Mouse (Mus musculus) hindbrain, embryonic 15.5 days (tissue): Measurements from ENCODE around the gene A430005L14Rik. TPM values are rescaled to one million over a fixed set of nuclear protein-coding genes. Genes with fewer than 3 reads are reported as not detected.

Source experiments
- ATAC-seq: fragments of 200-750 bp; cut with Nextera tagmentation; 2 replicates; pipeline ENCODE4 v1.8.0; 2017; ENCODE audit warnings: low read depth, moderate number of reproducible peaks, moderate TSS enrichment; ENCODE audit not compliant: low FRiP score
- H3K27ac ChIP-seq: fragments of 300-500 bp; sonication (generic); replicated peaks from 2 replicates; pipeline ENCODE4 v1.5.1; 2015; ENCODE audit warnings: mild to moderate bottlenecking, inconsistent platforms
- H3K27me3 ChIP-seq: fragments of 300-500 bp; sonication (generic); 2 replicates; pipeline ENCODE4 v1.6.1; 2015; ENCODE audit warnings: control low read depth, inconsistent platforms
- H3K36me3 ChIP-seq: fragments of 300-500 bp; sonication (generic); 2 replicates; pipeline ENCODE4 v1.6.1; 2015; ENCODE audit warnings: control low read depth, inconsistent platforms
- H3K4me1 ChIP-seq: fragments of 300-500 bp; sonication (generic); replicated peaks from 2 replicates; pipeline ENCODE4 v1.6.1; 2015; ENCODE audit warnings: control low read depth, inconsistent platforms
- H3K4me2 ChIP-seq: fragments of 300-500 bp; sonication (generic); 2 replicates; pipeline ENCODE4 v1.6.1; 2015; ENCODE audit warnings: moderate library complexity, mild to moderate bottlenecking, inconsistent platforms
- H3K4me3 ChIP-seq: fragments of 300-500 bp; sonication (generic); 2 replicates; pipeline ENCODE4 v1.5.1; 2015; ENCODE audit warnings: mild to moderate bottlenecking, inconsistent platforms
- H3K9ac ChIP-seq: fragments of 300-500 bp; sonication (generic); 2 replicates; pipeline ENCODE4 v1.6.1; 2015; ENCODE audit warnings: inconsistent platforms
- H3K9me3 ChIP-seq: fragments of 300-500 bp; sonication (generic); 2 replicates; pipeline ENCODE4 v1.6.1; 2016; ENCODE audit warnings: control low read depth, inconsistent platforms
- WGBS: fragments of 180-500 bp; shearing (Covaris S2); methylation state at CpG from one replicate; pipeline ENCODE4 v1.1.7; 2015; 5-methylcytosine and 5-hydroxymethylcytosine counted together
- polyA plus RNA-seq: library from polyadenylated mRNA; unstranded; fragments of >200 nt; fragmentation: Nextera tagmentation; extraction: Ambion mirVana; gene quantifications from 2 replicates; pipeline ENCODE4 v1.2.1, GENCODE M21; 2015

Gene A430005L14Rik
- polyA plus RNA-seq, 1 experiment from 2014 or later: 51.7 TPM

GRCm38 (mm10) chr4:153945741-153946140 lies 11.3 kb upstream of the A430005L14Rik start:
- ATAC-seq: no peak

DNA sequence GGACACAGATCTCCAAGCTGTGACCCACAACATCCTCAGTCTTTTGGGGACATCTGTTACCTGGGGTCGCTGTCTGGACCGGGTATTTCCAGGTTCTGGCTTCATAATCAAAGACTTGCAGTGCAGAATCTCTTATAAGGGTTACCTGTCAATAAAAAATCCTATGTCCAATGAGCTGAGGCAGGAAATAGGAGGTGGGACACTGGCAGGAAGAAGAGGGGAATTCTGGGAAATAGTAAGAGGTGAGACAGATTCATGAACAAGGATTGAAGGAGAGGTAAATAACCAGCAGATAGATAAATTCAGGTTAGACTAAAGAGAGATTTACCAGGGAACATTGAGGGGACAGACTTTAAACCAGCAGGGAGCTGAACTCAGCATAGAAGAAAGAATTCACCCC lies 6.7 kb upstream of the A430005L14Rik start:
- Histone ChIP-seq H3K4me1 (0 out of 2 replicates have a peak, but pooled peaks cover 7% of the 10 kb centered on the region), H3K36me3 (no peaks in the 10 kb centered on the region), H3K9ac (no peak overlapping the region), H3K4me2 (0 out of 2 replicates have a peak overlapping the region, but pooled peaks have one; percentile 4), H3K4me3 (no peak overlapping the region), H3K9me3 (no peaks in the 10 kb centered on the region), H3K27ac (no peak overlapping the region), H3K27me3 (peaks cover 2% of the 10 kb centered on the region; the same call in 1 of the 2 replicates)
- ATAC-seq: no peak
- WGBS: 86% methylated on average over 2 of the region's 2 CpGs

More at GRCm38 (mm10) chr4:153945741-153946140, 11.3 kb upstream of the A430005L14Rik start:
- Histone ChIP-seq H3K27ac (no peak overlapping the region), H3K4me1 (peaks cover 8% of the 10 kb centered on the region), H3K36me3 (no peaks in the 10 kb centered on the region), H3K27me3 (peaks cover 2% of the 10 kb centered on the region; the same call in 1 of the 2 replicates), H3K9ac (no peak overlapping the region), H3K9me3 (no peaks in the 10 kb centered on the region), H3K4me2 (no peak overlapping the region), H3K4me3 (no peak overlapping the region)
- 80% methylated on average over 6 of the region's 6 CpGs for WGBS

DNA sequence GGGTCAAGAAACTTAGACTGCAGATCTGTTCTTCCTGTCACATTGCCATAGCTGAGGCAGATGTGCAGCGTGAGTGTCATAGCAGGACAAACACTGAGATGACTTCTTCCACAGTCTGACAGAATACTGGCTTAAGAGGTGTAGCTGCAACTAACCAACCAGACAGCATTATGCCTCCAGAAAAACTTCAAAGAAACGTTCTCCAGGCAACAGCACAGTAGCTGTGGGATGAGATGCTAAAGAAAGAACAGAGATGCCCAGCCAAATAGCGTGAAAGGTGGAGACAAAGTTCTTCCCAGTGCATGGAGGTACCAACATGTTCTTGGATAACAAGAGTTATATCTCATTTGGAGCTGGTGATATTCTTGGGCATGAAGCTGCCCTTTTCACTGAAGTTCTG lies 5.9 kb upstream of the A430005L14Rik start:
- H3K9me3 ChIP-seq: no peaks in the 10 kb centered on the region
- H3K36me3 ChIP-seq: no peaks in the 10 kb centered on the region
- no peak overlapping the region for H3K27ac ChIP-seq
- WGBS: 63% methylated on average over 3 of the region's 3 CpGs
- 0 out of 2 replicates have a peak overlapping the region, but pooled peaks have one; percentile 4 for H3K4me2 ChIP-seq
- H3K9ac ChIP-seq: no peak overlapping the region
- H3K27me3 ChIP-seq: peaks cover 2% of the 10 kb centered on the region; the same call in 1 of the 2 replicates
- no peak overlapping the region for H3K4me3 ChIP-seq
- peaks cover 13% of the 10 kb centered on the region for H3K4me1 ChIP-seq
- no peak for ATAC-seq

GRCm38 (mm10) chr4:153951692-153952091 lies 5.3 kb upstream of the A430005L14Rik start:
- Histone ChIP-seq H3K27me3 (peaks cover 2% of the 10 kb centered on the region; the same call in 1 of the 2 replicates), H3K36me3 (no peaks in the 10 kb centered on the region), H3K4me2 (no peak overlapping the region), H3K9ac (no peak overlapping the region), H3K4me1 (peaks cover 18% of the 10 kb centered on the region), H3K9me3 (no peaks in the 10 kb centered on the region), H3K4me3 (no peak overlapping the region), H3K27ac (no peak overlapping the region)
- no peak for ATAC-seq
- 14% methylated on average over 5 of the region's 5 CpGs for WGBS

DNA sequence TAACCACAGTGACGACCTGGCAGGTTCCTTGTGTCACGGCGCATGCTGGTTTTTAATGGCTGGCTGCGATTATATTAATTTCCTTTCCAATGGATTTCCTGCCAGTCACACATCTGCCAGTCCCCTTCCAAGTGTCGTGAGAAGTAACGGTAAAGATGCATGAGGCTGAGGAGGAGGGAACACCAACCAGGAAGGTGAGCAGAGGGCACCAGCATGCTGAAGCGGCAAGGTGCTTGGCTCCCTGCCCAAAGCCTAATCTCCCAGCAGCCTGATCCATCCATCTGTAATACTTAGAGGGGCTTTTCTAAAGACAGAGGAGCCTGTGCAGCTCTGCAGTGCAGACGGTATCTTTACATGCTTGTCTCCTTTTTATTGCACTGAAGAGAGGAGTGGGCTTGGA lies 1.4 kb upstream of the A430005L14Rik start:
- H3K4me1 ChIP-seq: peaks cover 34% of the 10 kb centered on the region
- no peaks in the 10 kb centered on the region for H3K9me3 ChIP-seq
- H3K9ac ChIP-seq: no peak overlapping the region
- WGBS: 56% methylated on average over 8 of the region's 8 CpGs
- H3K4me3 ChIP-seq: no peak overlapping the region
- H3K36me3 ChIP-seq: peaks cover 13% of the 10 kb centered on the region
- H3K27me3 ChIP-seq: no peaks in the 10 kb centered on the region
- peak overlapping the region; percentile 89; the same call in 1 of the 2 replicates for H3K27ac ChIP-seq
- H3K4me2 ChIP-seq: no peak overlapping the region
- ATAC-seq: no peak

DNA sequence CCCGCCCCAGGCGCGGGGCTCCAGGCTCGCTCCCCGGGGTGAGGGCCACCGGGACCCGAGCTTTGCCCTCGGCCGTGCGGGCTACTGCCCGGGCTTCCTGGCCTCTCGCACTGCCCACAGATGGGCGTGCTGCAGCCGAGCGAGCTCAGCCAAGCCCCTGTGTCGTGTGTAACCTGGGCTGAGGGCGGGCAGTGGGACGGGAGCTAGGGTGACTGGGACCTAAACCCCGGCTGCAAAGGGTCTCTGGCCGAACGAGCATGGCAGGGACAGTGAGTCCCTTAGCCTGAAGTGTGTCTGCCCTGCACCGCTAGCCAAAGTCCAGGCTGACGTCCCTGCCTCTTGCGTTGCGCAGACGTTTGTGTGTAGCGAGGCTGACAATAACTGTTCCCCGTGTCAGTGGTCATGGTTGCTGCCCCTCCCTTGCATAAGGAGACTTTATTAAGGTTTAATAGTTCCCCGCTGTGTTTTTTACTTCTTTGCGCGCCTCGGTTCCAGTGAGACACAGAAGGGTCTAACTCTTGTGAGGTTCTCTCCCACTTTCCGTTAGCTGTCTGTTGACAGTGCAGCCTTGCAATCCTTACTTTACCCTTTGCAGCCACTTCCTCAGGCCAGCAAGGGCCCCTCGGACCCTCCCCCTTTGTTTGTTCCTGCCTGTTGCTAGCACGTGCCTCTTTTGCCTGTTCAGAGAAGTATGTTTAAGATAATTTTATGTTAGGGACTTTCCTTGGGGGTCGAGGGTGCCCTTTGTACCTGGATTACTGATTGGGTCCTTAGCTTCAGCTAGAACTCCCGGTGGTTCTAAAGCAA lies 610 bp downstream of the A430005L14Rik start:
- peak overlapping the region; percentile 89 for H3K9ac ChIP-seq
- H3K4me2 ChIP-seq: peak overlapping the region; percentile 95
- peak; percentile 64 for ATAC-seq
- H3K9me3 ChIP-seq: no peaks in the 10 kb centered on the region
- peak overlapping the region; percentile 89 for H3K27ac ChIP-seq
- H3K36me3 ChIP-seq: peaks cover 29% of the 10 kb centered on the region
- WGBS: under 1% methylated on average over 37 of the region's 37 CpGs
- H3K27me3 ChIP-seq: no peaks in the 10 kb centered on the region
- H3K4me3 ChIP-seq: peak overlapping the region; percentile 88
- peaks cover 28% of the 10 kb centered on the region for H3K4me1 ChIP-seq

DNA sequence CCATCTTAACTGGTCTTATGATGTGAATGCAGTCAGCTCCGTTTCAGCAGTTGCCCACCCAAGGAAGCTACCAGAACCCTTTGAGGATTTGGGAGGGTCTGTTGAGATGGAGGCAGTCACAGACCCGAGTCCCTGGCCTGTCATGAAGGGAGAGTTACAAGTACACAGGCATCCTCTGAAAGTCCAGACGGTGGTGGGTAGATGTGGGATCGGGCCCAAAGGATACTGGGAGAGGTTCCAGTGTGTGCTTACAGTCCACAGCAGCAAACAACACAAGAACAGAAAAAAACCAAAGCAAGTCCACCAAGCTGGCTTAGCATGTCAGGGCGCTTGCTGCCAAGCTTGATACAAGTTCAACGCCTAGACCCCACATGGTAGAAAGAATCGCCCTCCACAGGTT lies 5.6 kb downstream of the A430005L14Rik start:
- Histone ChIP-seq H3K9ac (no peak overlapping the region), H3K4me2 (no peak overlapping the region), H3K27ac (no peak overlapping the region), H3K4me1 (peaks cover 16% of the 10 kb centered on the region), H3K4me3 (no peak overlapping the region), H3K36me3 (peaks cover 44% of the 10 kb centered on the region), H3K9me3 (no peaks in the 10 kb centered on the region), H3K27me3 (no peaks in the 10 kb centered on the region)
- ATAC-seq: no peak
- WGBS: 87% methylated on average over 7 of the region's 7 CpGs

- 86% methylated on average over 5 of the region's 5 CpGs for WGBS
- no peaks in the 10 kb centered on the region for H3K27me3 ChIP-seq
- peaks cover 46% of the 10 kb centered on the region for H3K36me3 ChIP-seq
- no peak overlapping the region for H3K4me3 ChIP-seq
- no peaks in the 10 kb centered on the region for H3K4me1 ChIP-seq
- no peak overlapping the region for H3K9ac ChIP-seq
- no peak for ATAC-seq
- no peaks in the 10 kb centered on the region for H3K9me3 ChIP-seq
- H3K4me2 ChIP-seq: no peak overlapping the region
- H3K27ac ChIP-seq: no peak overlapping the region
These were observed 9.6 kb downstream of the A430005L14Rik start for GRCm38 (mm10) chr4:153966651-153967050.

GRCm38 (mm10) chr4:153967556-153967955 lies 10.5 kb downstream of the A430005L14Rik start:
- WGBS: 82% methylated on average over 2 of the region's 2 CpGs
- no peak for ATAC-seq
- no peaks in the 10 kb centered on the region for H3K27me3 ChIP-seq
- H3K4me1 ChIP-seq: no peaks in the 10 kb centered on the region
- no peak overlapping the region for H3K27ac ChIP-seq
- H3K9me3 ChIP-seq: no peaks in the 10 kb centered on the region
- H3K4me3 ChIP-seq: no peak overlapping the region
- no peak overlapping the region for H3K4me2 ChIP-seq
- peaks cover 40% of the 10 kb centered on the region for H3K36me3 ChIP-seq
- no peak overlapping the region for H3K9ac ChIP-seq

GRCm38 (mm10) chr4:153968063-153968462 lies 11.0 kb downstream of the A430005L14Rik start:
- Histone ChIP-seq H3K36me3 (peaks cover 40% of the 10 kb centered on the region), H3K4me2 (no peak overlapping the region), H3K4me1 (peaks cover 3% of the 10 kb centered on the region; the same call in 1 of the 2 replicates), H3K4me3 (no peak overlapping the region), H3K27me3 (no peaks in the 10 kb centered on the region), H3K27ac (no peak overlapping the region), H3K9me3 (no peaks in the 10 kb centered on the region), H3K9ac (no peak overlapping the region)
- no peak for ATAC-seq
- WGBS: 86% methylated on average over 2 of the region's 2 CpGs

- H3K4me3 ChIP-seq: peak within 1 kb of the TSS; percentile 99
- peak; percentile 98 for ATAC-seq
- peaks cover 26% of the 10 kb centered on the region for H3K36me3 ChIP-seq
- peak within 1 kb of the TSS; percentile 84 for H3K27ac ChIP-seq
- H3K4me1 ChIP-seq: peaks cover 40% of the 10 kb centered on the region
- H3K9me3 ChIP-seq: no peaks in the 10 kb centered on the region
- H3K9ac ChIP-seq: peak within 1 kb of the TSS; percentile 95
- WGBS: 2% methylated on average over 68 of the region's 68 CpGs
- H3K4me2 ChIP-seq: peak within 1 kb of the TSS; percentile 79
- no peaks in the 10 kb centered on the region for H3K27me3 ChIP-seq
These were observed 17.6 kb downstream of the A430005L14Rik start, which contains the start of the genes Dffb and Cep104 for GRCm38 (mm10) chr4:153974431-153975291. Gene Dffb (minus strand): TSS chr4:153975126. Gene Cep104 (plus strand): TSS chr4:153975194.
